Mouse (Mus musculus): ENCODE data around the gene Mospd3.
A peak's percentile ranks its signal among the peaks of the same experiment; 100 is the strongest.

Mospd3 gene

DNA sequence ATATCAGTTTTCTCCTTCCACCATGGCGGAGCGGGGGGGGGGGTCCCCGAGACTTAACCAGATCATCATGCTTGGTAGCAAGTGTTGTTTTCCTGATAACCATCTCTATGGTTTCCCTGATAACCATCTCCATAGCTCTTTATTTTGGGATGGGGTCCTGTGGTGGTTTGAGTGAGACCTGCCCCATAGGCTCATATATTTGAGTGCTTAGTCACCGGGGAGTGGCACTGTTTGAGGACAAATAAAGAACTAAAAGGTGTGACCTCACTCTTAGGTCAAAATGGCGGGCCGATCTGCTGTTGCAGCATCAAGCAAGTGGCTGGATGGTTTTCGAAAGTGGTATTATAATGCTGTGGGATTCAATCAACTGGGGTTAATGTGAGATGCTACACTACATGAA lies 14.5 kb upstream of the Mospd3 start:
- no peak for DNase-seq (ENCODE audit: low read depth)

DNA sequence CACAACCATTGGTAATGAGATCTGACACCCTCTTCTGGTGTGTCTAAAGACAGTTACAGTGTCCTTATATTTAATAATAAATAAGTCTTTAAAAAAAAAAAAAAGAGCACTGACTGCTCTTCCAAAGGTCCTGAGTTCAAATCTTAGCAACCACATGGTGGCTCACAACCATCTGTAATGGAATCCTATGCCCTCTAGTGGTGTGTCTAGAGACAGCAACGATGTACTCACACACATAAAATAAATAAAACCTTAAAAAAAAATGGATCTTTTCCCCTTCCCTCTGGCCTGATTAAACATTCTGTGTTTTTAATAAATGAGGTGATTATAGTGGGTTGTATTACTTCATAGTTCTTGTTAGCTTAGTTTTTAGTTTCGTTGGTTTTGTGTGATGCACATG lies 14.1 kb upstream of the Mospd3 start:
- peak; percentile 34 for DNase-seq (ENCODE audit: low read depth)

DNA sequence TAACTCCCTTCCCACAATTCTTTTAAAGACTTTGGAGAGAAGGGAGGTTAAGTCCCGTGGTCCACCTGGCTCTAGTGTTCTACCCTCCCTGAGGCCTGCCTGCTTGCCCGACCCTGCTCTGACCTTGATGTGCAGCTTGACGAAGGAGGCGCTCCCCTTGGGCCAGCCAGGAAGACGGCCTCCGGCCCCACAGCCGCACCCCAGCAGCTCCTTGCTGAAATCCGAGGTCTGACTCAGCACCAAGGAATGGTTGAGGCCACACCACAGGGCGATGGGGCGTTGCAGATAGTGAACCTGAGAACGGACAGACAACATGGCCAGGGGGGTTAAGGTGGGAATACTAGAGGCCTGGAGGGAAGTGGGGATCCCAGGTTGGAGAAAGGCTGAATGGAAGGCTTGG lies 12.7 kb upstream of the Mospd3 start, which contains the start of gene Pcolce:
Gene Pcolce (minus strand): TSS at position 235 of the 400 bp plus-strand sequence.
- peak; percentile 85 for DNase-seq (ENCODE audit: low read depth)

DNA sequence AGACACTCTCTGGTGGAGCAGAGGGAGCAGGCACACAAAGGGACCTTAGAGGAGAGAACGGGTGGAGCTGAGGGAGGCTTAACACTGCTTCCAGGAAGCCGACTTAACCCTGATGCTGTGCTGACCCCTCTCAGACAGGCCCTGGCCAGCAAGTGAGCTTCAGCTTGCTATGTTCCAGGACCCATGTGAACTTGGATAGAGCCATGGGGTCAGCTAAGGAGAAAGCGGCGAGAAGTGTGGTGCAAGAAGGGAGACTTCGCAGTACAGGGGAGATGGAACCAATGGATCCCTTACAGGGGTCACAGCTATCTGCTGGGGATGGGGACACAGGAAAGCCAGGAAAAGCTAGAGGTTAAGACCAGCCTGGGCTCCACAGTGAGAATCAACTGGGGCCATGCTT lies 12.2 kb upstream of the Mospd3 start:
- no peak for DNase-seq (ENCODE audit: low read depth)

DNA sequence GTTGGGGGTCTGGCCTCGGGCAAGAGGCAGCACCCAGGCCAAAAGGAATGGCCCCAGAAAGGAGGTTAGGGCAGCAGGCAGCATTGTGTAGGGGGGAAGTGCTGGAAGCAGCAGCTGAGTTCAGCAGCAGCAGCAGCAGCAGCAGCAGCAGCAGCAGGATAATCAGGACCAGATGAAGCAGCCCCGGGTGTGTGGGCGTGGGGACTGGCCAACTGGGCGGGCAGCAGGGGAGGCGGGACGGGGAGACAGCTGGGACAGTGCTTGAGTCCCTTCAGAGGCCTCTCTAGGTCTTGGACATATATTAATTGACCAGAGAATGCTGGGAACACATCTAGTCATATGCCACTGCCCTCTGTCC lies 10.4 kb upstream of the Mospd3 start:
- DNase-seq (ENCODE audit: low read depth) = peak; percentile 92

DNA sequence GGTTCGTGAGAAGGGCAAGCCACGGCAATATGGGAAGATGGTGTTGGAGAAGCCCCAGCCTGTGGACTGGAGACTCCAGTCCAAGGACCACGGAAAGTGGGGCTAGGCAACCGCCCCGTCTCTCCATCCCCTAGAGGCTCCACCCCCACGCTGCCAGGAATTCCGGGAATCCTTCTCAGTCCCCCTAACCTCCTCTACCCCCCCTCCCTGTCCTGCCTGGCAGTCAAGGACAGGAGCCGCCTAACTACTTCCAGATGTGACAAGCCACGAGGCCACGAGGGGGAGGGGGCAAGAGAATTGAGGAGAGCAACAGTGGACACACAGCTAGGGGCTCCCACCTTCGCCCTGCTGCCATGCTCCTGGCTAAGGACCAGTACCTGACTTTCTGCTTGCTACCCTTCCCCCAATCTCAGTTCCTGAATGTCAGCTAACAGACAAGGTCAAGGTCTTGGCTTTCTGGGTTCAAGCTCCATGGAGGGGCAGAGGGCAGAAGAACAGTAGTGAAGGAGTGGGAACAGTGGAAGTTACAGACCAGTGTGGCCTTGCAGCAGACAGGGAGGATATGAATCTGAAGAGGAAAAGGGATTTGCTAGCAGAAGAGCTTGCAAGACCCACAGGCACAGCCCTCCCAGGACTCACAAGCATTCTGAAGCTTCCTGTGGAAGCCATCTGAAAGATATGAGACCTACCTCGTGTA lies 9.8 kb upstream of the Mospd3 start:
- peak; percentile 95 for DNase-seq (ENCODE audit: low read depth)

DNA sequence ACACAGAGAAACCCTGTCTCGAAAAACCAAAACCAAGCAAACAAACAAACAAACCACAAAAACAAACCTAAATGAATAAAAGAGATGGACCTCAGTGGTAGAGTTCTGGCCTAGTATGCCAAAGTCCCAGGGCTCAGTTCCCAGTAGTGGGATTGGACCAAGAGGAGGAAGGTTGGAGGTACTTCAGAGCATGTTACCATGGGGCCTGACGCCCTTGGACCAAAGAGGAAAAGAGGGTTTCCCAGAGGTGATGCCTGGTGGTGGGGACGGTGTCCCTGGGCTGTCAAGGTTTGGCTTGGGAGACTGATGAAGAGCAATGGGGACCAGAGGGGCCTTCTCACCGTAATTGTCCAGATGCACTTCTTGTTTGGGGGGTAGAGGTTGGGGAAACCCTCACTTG lies 9.2 kb upstream of the Mospd3 start:
- DNase-seq (ENCODE audit: low read depth) = peak; percentile 34

DNA sequence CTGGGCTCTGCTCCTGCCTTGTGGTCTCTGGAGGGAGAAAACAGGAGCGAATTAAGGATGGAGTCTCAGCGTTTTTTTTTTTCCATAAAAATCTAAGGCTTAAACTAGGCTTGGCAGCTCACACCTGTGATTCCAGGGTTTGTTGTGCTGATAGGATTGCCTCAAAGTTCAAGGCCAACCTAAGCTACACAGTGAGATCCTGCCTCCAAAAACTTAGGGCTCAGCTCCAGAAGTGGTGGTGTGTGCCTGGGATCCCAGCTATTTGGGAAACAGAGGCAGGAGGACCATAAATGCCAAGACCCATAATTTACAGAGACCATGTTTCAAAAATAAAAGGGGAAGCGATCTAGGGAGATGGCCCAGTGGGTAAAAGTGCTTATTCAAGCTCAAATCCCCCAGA lies 8.4 kb upstream of the Mospd3 start:
- DNase-seq (ENCODE audit: low read depth) = no peak

DNA sequence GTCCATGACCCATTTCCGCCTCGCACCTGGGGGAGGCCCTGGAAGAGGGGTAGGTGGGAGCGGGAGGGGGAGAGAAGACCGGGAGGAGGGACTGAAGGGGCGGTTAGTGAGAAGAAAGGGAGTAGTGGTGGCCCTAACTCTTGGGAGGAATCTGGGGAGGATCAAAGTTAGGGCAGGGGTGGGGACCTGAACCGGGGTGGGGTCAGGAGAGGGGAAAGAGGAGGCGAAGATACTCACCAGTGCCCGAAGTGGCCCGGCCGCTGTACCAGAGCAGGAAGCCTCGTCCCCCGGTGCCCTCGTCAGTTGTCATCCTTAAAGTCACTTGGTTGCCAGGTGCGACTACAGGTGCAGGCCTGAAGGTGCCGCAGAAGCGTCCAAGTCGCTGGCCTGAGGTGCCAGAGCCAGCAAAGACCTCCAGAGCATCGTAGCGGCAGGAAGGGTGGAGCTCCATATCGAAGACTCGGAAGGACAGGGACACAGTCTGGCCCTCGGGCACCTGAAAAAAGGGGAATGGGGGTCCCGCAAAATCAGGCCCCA lies 7.9 kb upstream of the Mospd3 start:
- DNase-seq (ENCODE audit: low read depth) = no peak

DNA sequence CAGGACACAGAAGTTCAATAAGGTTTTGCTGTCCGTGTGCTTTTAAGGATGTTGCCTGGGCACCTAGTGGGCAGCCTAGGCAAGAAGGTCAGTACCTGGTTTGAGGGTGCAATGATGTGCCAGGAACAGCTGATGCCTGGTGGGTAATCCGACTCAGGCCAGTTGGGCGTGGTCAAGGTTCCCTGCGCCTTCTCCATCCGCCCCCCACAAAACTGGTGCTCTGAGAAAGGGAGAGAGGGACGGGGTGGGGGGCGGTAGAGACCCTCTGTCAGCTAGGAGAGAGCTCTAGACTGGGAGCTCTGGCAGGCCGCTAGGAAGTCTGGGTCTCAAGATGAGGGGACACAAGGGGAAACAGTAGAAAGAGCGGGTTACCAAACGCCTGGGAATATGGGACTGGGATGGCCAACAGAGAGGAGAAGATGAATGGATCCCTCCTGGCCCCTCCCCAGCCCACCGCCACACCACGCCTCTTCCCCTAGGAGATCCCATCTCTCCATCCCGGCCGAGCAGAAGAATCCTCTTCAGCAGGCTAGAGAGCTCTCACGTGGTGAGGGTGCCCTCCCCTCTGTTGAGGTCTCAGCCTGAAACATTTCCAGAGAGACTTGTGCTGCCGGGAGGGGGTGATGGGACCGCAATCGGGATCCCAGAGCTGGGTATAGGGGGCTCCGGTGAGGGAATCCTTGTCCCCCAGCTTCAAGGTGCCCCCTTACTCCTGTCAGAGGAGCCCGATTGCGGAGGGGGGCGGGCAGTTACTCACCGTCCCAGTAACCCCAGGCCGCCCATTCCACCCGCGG lies 7.2 kb upstream of the Mospd3 start:
- no peak for DNase-seq (ENCODE audit: low read depth)

DNA sequence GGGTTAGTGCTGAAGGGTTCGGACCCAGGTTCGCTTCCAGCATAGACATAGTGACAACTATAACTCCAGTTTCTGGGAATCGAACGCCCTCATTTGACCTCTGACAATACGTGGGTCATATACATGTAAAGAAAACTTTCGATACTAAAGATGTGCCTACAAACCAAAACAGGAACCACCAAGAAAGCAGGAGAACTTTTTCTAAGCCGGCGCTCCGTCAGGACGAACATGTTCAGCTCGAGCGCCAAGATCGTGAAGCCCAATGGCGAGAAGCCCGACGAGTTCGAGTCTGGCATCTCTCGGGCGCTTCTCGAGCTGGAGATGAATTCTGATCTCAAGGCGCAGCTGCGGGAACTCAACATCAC lies 489 bp upstream of the Mospd3 start:
- DNase-seq (ENCODE audit: low read depth) = peak; percentile 71

DNA sequence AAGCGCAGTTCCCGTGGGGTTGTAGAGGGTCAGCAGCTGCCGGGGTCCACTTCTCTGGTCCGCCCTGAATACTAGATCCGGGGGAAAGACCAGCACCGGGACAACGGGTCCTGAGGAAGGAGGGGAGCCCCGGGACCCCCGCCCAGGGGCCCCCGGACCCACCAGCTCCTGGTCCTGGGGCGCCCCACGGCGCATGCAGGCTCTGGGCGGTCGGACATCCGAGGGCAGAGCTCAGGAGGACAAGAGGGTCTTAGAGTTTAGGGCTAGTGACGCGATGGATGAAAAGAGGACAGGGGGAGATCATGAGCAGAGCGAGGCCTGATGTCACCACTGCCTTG lies 608 bp downstream of the Mospd3 start:
- DNase-seq (ENCODE audit: low read depth) = no peak

DNA sequence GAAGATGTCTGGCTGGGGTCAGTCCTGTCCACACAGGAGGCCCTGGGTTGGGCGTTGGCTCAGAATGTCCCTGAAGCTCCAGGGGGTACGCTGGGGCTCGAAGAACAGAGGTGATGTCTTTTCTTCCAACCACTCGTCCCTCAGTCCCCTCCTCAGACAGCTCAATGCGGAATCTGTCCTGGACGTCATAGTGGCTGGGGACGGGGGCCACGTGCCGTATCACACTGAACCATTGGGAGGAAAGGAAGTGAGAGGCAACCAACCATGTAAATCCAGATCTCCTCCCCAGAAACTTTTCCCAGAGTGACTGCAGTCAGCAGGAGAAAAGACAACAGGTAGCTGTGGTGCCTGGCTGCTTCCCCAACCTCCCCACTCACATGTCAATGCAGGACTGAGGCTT lies 1.3 kb downstream of the Mospd3 start:
- no peak for DNase-seq (ENCODE audit: low read depth)

DNA sequence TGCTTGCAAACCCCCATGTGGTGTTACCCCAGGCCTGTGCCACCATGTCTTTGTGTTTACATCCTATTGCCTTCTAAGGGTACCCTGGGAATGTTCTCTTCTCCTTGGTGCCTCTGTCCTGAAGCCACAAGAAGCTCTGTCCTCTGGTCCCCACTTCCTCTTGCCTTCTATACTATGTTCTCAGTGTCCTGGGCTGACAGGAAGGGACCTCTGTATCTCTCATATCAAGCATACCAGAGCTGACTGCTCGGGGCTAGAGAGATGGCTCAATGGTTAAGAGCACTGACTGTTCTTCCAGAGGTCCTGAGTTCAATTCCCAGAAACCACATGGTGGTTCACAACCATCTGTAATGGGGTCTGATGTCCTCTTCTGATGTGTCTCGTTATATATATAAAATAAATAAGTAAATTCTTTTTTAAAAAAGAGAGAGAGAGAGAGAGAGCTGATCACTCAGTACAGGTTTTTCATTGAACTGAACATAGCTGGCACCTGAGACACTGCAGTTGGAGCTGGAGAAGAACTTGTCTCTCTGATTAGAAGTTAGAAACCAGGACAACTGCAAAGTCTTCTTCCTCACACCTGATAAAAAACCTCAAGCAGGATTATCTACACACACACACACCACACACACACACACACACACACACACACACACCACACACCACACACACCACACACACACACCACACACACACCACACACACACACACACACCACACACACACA lies 2.6 kb downstream of the Mospd3 start:
- no peak for DNase-seq (ENCODE audit: low read depth)

DNA sequence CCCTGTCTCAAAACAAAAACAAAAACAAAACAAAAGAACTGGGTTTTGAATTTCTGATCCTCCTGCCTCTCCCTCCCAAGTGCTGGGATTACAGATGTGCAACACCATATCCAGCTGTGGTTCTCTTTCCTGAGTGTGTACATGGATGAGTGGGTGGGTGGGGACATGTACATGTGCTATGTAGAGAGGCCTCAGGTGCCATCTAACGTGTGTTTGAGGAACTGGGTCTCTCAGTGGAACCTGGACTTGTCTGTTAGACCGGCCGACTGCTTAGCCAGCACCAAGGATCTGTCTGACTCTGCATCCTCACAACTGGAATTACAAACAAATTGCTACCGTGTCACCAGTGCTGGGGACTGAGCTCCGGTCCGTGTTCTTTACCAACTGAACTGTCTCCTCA lies 3.2 kb downstream of the Mospd3 start:
- no peak for DNase-seq (ENCODE audit: low read depth)

DNA sequence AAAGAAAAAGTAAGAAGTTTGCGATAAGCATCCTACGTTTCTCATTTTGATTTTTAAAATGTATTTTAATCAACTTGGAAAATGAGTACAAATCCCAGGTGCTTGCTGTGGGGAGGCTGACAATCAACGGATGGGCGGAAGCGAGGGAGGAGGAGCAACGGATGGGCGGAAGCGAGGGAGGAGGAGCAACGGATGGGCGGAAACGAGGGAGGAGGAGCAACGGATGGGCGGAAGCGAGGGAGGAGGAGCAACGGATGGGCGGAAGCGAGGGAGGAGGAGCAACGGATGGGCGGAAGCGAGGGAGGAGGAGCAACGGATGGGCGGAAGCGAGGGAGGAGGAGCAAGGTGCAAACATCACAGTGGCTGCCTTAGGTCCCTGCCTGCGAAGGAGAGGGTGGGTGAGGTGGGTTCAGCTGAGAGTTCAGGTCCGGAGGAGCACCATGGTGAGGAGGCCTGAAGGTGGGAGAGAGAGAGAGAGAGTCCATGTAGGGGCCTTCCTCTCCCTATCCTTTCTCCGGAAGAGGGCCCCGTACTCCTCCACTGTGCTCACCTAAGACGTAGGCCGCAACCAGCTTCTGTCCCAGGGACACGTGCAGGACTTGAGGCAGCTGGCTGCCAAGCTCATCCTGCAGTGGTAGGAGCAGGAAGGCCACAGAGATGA lies 4.1 kb downstream of the Mospd3 start:
- DNase-seq (ENCODE audit: low read depth) = no peak

DNA sequence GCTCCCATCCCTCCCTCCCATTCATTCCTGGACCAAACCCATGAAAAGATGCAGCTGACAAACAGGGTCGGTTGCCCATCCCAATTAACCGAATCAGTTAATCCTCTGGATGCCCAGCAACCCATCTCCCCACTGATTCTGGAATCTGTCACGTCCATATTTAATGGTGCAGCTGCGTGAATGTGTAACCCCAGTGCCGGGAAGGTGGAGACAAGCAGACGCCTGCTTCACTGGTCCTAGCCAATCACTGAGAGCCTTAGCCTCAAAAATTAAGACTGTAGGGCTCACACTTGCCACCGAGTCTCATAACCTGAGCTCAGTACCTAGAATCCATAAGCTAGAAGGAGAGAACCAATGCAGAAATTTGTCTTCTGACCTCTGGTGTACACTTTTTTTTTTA lies 4.9 kb downstream of the Mospd3 start:
- no peak for DNase-seq (ENCODE audit: low read depth)

DNA sequence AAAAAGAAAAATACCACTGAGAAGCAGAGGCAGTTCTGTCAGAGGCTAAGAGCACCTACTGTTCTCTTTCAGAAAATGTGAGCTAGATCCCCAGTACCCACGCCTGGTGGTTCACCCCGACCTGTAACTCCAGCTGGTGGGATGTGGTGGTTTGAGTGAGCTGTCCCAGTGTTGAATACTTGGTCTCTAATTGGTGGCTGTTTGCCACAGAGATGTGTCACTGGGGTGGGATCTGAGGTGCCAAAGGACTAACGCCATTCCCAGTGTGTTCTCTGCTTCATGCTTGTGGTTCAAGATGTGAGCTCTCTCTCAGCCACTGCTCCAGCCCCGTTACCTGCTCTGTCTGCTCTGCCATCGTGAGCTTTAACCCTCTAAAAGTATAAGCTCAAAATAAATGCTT lies 10.4 kb downstream of the Mospd3 start:
- DNase-seq (ENCODE audit: low read depth) = peak; percentile 23

DNA sequence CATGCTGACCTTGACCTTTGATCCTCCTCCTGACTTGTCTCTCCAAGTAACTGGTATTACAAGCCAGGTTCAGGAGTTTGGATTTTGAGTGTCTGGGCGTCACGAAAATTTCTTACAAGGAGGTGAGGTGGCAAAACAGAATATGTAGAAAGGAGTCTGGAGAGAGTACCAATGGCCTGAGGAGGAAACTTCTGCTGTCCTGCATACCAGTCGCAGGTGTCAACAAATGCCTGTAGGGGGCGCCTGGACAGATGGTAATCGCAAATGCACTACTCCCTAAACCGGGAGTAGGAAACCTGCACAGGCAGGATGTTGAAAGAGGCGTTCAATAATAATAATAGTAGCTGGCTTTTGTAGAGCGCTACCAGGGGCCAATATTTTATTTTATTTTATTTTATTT lies 15.9 kb downstream of the Mospd3 start:
- DNase-seq (ENCODE audit: low read depth) = peak; percentile 77

DNA sequence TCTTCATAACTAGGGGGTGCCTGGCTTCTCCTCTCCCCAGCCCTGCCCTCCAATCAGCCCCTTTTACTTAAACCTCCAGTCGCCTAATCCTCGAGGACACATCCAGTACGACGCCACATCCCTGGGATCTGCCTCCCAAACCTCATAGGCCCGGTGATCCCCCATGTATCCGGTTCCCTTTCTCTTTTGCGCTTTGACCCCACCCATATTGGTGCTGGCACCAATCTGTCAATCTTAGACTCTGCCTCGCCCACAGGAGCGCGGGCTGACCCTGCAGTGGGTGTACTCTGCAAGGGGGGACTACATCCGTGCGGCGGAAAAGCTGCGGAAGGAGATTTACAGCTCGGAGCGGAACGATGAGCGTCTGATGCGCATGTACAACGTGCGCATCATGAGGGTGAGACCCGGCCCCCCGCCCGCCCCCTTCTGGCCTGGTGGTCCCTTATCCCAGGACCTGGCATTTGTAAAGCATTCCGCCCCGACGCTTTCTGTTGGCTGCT lies 17.1 kb downstream of the Mospd3 start:
- no peak for DNase-seq (ENCODE audit: low read depth)

DNA sequence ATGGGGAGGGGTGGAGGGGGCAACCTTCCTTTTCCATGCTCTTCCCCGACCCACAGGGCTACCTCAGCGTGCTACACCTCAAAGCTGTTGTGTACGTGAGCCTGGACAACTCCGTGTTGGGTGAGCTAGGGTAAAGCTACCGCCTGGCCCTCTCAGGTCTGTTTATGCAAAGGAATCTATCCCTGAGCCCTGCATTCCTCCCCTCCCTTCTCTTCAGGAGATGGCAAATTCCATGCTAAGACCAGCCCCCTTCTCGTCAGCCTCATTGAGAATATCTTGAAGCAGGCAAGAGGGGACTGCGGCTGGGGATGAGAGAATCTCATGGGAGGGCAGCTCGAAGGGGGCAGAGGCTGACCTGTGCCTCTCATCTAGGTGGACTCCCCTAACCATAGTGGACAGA lies 18.2 kb downstream of the Mospd3 start:
- DNase-seq (ENCODE audit: low read depth) = no peak

DNA sequence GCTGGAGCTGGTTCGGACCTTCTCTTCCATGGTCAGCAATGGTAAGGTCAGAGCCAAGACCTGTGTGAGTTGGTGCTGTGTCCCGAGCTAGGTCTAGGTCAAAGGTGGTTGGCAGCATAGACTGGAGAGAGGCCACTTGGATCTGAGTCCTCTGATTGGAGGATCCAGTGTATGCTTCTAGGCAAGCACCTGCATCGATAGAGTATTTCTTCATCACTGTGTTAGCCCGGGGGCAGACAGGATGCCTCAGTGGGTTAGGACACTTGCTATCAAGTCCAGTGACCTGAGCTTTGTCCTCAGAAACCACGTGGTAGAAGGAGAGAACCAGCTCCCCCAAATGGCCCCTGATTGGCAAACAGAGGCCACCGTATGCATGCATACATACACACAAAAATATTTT lies 20.6 kb downstream of the Mospd3 start:
- no peak for DNase-seq (ENCODE audit: low read depth)
